Mouse (Mus musculus): ENCODE data around the gene Topaz1. TPM values are rescaled to one million over a fixed set of nuclear protein-coding genes. Genes with fewer than 3 reads are reported as not detected.

Gene Topaz1
- not detected in 2 replicates for polyA plus RNA-seq (2014; fragmentation: Nextera tagmentation; extraction: Ambion mirVana)

DNA sequence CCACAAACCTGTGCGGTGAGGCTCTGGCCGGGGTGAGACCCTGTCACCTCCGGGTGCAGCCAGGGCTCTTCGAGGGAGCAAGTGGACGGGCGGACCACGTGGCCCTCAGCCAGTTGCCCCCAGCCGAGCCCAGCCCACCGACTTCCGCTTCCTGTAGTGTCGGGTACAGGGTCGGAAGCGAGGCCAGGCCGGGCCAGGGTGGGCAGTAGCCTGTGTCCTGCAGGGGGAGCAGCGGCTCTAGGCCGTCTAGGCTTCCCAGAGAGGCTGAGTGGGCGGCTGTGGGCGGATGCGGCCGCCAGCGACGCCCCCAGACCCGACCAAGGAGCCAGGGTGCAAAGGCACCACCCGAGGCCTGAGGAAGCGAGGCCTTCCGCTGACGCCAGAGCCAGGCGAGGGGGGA is at the start of gene Topaz1:
Gene Topaz1 (plus strand): TSS at position 287 of the 400 bp plus-strand sequence.
- Histone ChIP-seq H3K4me3 (ENCODE audit: low read depth, low read length) (no peak within 1 kb of the TSS), H3K27ac (replicated peaks; ENCODE audit: low read depth, low read length) (no peak within 1 kb of the TSS), H3K4me2 (ENCODE audit: low read depth, severe bottlenecking) (no peak within 1 kb of the TSS), H3K9me3 (ENCODE audit: control insufficient read depth, low read length) (no peaks in the 10 kb centered on the region), H3K4me1 (ENCODE audit: control insufficient read depth, insufficient read depth, low read length) (no peaks in the 10 kb centered on the region), H3K9ac (ENCODE audit: low read length) (no peak within 1 kb of the TSS), H3K36me3 (ENCODE audit: control insufficient read depth, insufficient read depth, low read length) (no peaks in the 10 kb centered on the region), H3K27me3 (ENCODE audit: control insufficient read depth, insufficient read depth, low read length) (no peaks in the 10 kb centered on the region)
- 71% methylated on average over 28 of the region's 28 CpGs for WGBS
- ATAC-seq (ENCODE audit: insufficient number of reproducible peaks, low FRiP score, low TSS enrichment, low read depth) (no peak), DNase-seq (ENCODE audit: low spot score) (no peak)

DNA sequence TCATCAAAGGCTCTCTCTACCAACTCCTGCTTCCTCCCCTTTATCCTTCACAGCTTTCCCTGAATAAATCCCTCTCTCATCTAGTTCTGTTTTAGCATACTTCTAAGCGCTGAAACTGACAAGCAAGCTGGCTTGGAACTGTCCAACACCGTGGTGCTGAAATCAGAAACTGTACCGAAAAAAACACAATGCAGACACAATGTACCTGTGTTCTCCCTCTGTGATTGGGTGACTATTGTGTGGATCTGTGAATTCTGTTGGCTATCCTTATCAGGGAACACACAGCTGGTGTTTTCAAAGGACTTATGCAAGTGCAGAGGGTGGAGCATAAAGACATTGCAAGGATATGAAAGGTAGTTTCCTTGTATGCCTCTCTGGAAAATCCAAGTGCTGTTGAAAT is 45.3 kb upstream of the Topaz1 start:
- no peaks in the 10 kb centered on the region for H3K4me1 ChIP-seq (ENCODE audit: control insufficient read depth, insufficient read depth, low read length)
- H3K4me3 ChIP-seq (ENCODE audit: low read depth, low read length), result no peak overlapping the region
- no peaks in the 10 kb centered on the region for H3K27me3 ChIP-seq (ENCODE audit: control insufficient read depth, insufficient read depth, low read length)
- DNase-seq (ENCODE audit: low spot score) (peak; percentile 84), ATAC-seq (ENCODE audit: insufficient number of reproducible peaks, low FRiP score, low TSS enrichment, low read depth) (no peak)
- no peaks in the 10 kb centered on the region for H3K36me3 ChIP-seq (ENCODE audit: control insufficient read depth, insufficient read depth, low read length)
- 6% methylated on average over 3 of the region's 3 CpGs for WGBS
- no peak overlapping the region for H3K27ac ChIP-seq (replicated peaks; ENCODE audit: low read depth, low read length)
- H3K4me2 ChIP-seq (ENCODE audit: low read depth, severe bottlenecking), result no peak overlapping the region
- H3K9me3 ChIP-seq (ENCODE audit: control insufficient read depth, low read length), result no peaks in the 10 kb centered on the region
- H3K9ac ChIP-seq (ENCODE audit: low read length), result no peak overlapping the region

- H3K4me1 ChIP-seq (ENCODE audit: control insufficient read depth, insufficient read depth, low read length), result no peaks in the 10 kb centered on the region
- DNase-seq (ENCODE audit: low spot score) (no peak), ATAC-seq (ENCODE audit: insufficient number of reproducible peaks, low FRiP score, low TSS enrichment, low read depth) (no peak)
- H3K36me3 ChIP-seq (ENCODE audit: control insufficient read depth, insufficient read depth, low read length), result no peaks in the 10 kb centered on the region
- no peaks in the 10 kb centered on the region for H3K27me3 ChIP-seq (ENCODE audit: control insufficient read depth, insufficient read depth, low read length)
- no peak overlapping the region for H3K27ac ChIP-seq (replicated peaks; ENCODE audit: low read depth, low read length)
- no peak overlapping the region for H3K4me3 ChIP-seq (ENCODE audit: low read depth, low read length)
- H3K9ac ChIP-seq (ENCODE audit: low read length), result no peak overlapping the region
- H3K9me3 ChIP-seq (ENCODE audit: control insufficient read depth, low read length), result no peaks in the 10 kb centered on the region
- WGBS, result 80% methylated on average over 2 of the region's 2 CpGs
- H3K4me2 ChIP-seq (ENCODE audit: low read depth, severe bottlenecking), result no peak overlapping the region
These were observed 33.3 kb upstream of the Topaz1 start for GRCm38 (mm10) chr9:122713836-122714235.

- WGBS, result 87% methylated on average over 2 of the region's 2 CpGs
- H3K27me3 ChIP-seq (ENCODE audit: control insufficient read depth, insufficient read depth, low read length), result no peaks in the 10 kb centered on the region
- ATAC-seq (ENCODE audit: insufficient number of reproducible peaks, low FRiP score, low TSS enrichment, low read depth) (no peak), DNase-seq (ENCODE audit: low spot score) (no peak)
- no peak overlapping the region for H3K9ac ChIP-seq (ENCODE audit: low read length)
- no peaks in the 10 kb centered on the region for H3K9me3 ChIP-seq (ENCODE audit: control insufficient read depth, low read length)
- no peak overlapping the region for H3K4me2 ChIP-seq (ENCODE audit: low read depth, severe bottlenecking)
- no peaks in the 10 kb centered on the region for H3K4me1 ChIP-seq (ENCODE audit: control insufficient read depth, insufficient read depth, low read length)
- no peaks in the 10 kb centered on the region for H3K36me3 ChIP-seq (ENCODE audit: control insufficient read depth, insufficient read depth, low read length)
- H3K4me3 ChIP-seq (ENCODE audit: low read depth, low read length), result no peak overlapping the region
- H3K27ac ChIP-seq (replicated peaks; ENCODE audit: low read depth, low read length), result no peak overlapping the region
These were observed 32.1 kb upstream of the Topaz1 start for GRCm38 (mm10) chr9:122715046-122715445.

DNA sequence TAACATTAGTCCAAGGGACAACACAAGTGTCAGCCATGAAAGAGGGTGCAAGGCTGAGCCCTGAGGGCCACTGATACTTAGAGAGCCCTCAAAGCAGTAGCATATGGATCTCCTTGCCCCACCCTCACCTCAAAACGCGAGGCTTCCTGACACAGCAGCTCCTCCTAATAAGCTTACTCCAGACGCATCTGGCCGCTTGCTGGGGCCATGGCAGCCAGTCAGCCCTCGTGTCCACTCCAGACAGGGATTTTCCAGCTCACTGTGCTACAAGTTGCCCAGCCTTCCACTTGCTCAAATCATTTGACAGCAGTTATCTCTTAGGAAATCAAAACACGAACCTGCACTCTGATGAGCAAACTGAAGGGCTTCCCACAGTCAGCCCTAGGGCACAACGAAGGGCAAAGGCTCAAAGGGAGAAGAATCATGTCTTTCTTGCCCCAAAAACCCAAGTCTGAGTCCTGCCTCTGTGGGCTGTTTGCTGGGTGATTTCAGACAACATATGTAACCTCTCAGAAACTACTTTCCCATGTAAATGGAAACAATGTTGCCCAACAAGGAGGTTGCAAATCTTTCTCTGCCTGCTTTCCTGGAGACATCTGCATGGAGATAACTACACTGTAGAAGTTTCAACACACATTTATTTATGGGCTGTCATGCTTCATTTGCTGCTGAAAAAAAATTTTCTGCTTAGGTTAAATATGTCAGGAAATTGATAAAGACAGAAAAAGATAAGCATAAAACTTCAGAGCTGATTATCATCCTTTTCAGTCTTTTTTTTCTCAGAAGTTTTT is 30.8 kb upstream of the Topaz1 start:
- DNase-seq (ENCODE audit: low spot score) (no peak), ATAC-seq (ENCODE audit: insufficient number of reproducible peaks, low FRiP score, low TSS enrichment, low read depth) (no peak)
- Histone ChIP-seq H3K36me3 (ENCODE audit: control insufficient read depth, insufficient read depth, low read length) (no peaks in the 10 kb centered on the region), H3K9ac (ENCODE audit: low read length) (no peak overlapping the region), H3K27ac (replicated peaks; ENCODE audit: low read depth, low read length) (no peak overlapping the region), H3K4me3 (ENCODE audit: low read depth, low read length) (no peak overlapping the region), H3K4me2 (ENCODE audit: low read depth, severe bottlenecking) (no peak overlapping the region), H3K4me1 (ENCODE audit: control insufficient read depth, insufficient read depth, low read length) (no peaks in the 10 kb centered on the region), H3K9me3 (ENCODE audit: control insufficient read depth, low read length) (no peaks in the 10 kb centered on the region), H3K27me3 (ENCODE audit: control insufficient read depth, insufficient read depth, low read length) (no peaks in the 10 kb centered on the region)
- WGBS, result 24% methylated on average over 7 of the region's 7 CpGs

DNA sequence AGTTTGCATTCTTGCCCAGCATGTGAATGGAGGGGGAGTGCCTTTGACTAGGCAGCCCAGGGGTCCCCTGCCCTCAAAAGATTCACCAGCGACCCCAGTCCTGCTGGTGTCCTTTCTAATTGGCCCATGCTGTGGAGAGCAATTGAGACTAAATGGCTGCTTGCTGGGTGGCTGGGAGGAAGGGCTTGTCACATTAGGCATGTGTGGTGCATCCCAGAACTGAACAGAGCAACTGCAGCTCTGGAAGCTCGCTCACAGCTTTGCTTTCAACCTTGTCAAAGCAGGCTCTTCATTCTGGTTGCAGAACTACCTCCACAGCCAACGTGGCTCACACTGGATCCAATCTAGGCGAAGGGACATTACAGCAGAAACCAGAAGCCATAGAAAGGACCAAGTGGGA is 24.9 kb upstream of the Topaz1 start:
- no peak overlapping the region for H3K4me3 ChIP-seq (ENCODE audit: low read depth, low read length)
- ATAC-seq (ENCODE audit: insufficient number of reproducible peaks, low FRiP score, low TSS enrichment, low read depth) (no peak), DNase-seq (ENCODE audit: low spot score) (no peak)
- no peaks in the 10 kb centered on the region for H3K36me3 ChIP-seq (ENCODE audit: control insufficient read depth, insufficient read depth, low read length)
- no peak overlapping the region for H3K4me2 ChIP-seq (ENCODE audit: low read depth, severe bottlenecking)
- no peaks in the 10 kb centered on the region for H3K27me3 ChIP-seq (ENCODE audit: control insufficient read depth, insufficient read depth, low read length)
- no peak overlapping the region for H3K9ac ChIP-seq (ENCODE audit: low read length)
- no peaks in the 10 kb centered on the region for H3K9me3 ChIP-seq (ENCODE audit: control insufficient read depth, low read length)
- no peak overlapping the region for H3K27ac ChIP-seq (replicated peaks; ENCODE audit: low read depth, low read length)
- H3K4me1 ChIP-seq (ENCODE audit: control insufficient read depth, insufficient read depth, low read length), result no peaks in the 10 kb centered on the region
- WGBS, result 31% methylated on average over 4 of the region's 4 CpGs

GRCm38 (mm10) chr9:122725046-122725765 is 21.9 kb upstream of the Topaz1 start:
- WGBS, result 28% methylated on average over 22 of the region's 22 CpGs
- no peak overlapping the region for H3K4me2 ChIP-seq (ENCODE audit: low read depth, severe bottlenecking)
- no peak overlapping the region for H3K27ac ChIP-seq (replicated peaks; ENCODE audit: low read depth, low read length)
- no peak for DNase-seq (ENCODE audit: low spot score)
- no peak for ATAC-seq (ENCODE audit: insufficient number of reproducible peaks, low FRiP score, low TSS enrichment, low read depth)
- no peaks in the 10 kb centered on the region for H3K27me3 ChIP-seq (ENCODE audit: control insufficient read depth, insufficient read depth, low read length)
- no peak overlapping the region for H3K4me3 ChIP-seq (ENCODE audit: low read depth, low read length)
- no peak overlapping the region for H3K9ac ChIP-seq (ENCODE audit: low read length)
- H3K9me3 ChIP-seq (ENCODE audit: control insufficient read depth, low read length), result no peaks in the 10 kb centered on the region
- no peaks in the 10 kb centered on the region for H3K36me3 ChIP-seq (ENCODE audit: control insufficient read depth, insufficient read depth, low read length)
- H3K4me1 ChIP-seq (ENCODE audit: control insufficient read depth, insufficient read depth, low read length), result no peaks in the 10 kb centered on the region

DNA sequence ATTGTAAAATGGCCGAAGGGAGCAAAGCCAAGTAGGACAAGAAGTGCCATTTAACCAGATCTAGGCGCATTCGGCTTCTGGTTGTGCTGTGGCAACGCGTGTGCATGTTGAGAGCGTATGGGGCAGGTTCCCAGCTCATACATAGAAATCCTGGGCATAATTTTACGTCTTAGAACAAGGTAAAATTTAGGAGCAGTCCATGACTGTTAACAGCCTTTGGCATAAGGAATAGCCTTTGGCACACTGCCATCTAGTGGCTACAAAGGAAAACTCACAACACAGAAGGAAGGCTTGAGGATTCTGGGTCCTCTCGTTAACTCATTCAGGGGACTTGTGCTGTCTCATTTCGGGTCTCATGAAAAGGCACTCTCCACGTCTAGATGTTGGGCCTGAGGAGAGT is 17.6 kb upstream of the Topaz1 start:
- H3K4me1 ChIP-seq (ENCODE audit: control insufficient read depth, insufficient read depth, low read length), result no peaks in the 10 kb centered on the region

More for the DNA sequence above, 17.6 kb upstream of the Topaz1 start:
- no peak overlapping the region for H3K9ac ChIP-seq (ENCODE audit: low read length)
- ATAC-seq (ENCODE audit: insufficient number of reproducible peaks, low FRiP score, low TSS enrichment, low read depth) (no peak), DNase-seq (ENCODE audit: low spot score) (peak; percentile 50)
- H3K4me3 ChIP-seq (ENCODE audit: low read depth, low read length), result no peak overlapping the region
- no peaks in the 10 kb centered on the region for H3K36me3 ChIP-seq (ENCODE audit: control insufficient read depth, insufficient read depth, low read length)
- no peaks in the 10 kb centered on the region for H3K9me3 ChIP-seq (ENCODE audit: control insufficient read depth, low read length)
- no peaks in the 10 kb centered on the region for H3K27me3 ChIP-seq (ENCODE audit: control insufficient read depth, insufficient read depth, low read length)
- no peak overlapping the region for H3K4me2 ChIP-seq (ENCODE audit: low read depth, severe bottlenecking)
- WGBS, result 15% methylated on average over 10 of the region's 10 CpGs
- H3K27ac ChIP-seq (replicated peaks; ENCODE audit: low read depth, low read length), result no peak overlapping the region

Measured in limb, embryonic 11.5 days (tissue).